Comparison of ENCODE assay signal across 9 mouse cellular contexts in the genomic region with DNA sequence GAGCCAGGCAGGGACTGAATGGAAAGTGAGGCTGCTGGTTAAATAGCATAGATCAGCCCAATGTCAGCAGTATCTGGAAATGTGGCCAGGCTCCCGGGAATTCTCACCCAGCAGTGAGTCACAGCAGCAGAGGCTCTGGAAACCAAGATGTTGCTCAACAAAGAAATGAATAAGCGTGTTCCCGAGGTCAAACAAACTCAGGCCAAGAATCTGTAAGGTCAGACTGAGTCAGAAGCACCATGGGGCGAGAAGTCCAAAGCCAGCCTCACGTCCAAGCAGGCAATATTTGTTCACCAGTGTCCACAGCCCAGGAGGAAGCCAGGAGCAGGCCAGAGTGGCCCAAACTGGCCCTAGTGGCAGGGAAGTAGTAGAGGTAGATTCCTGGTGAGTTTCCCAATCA.
DNase-seq lines count a peak whose midpoint lies in the region; ATAC-seq lines count a peak whose summit lies in the region.
"Had no signal": no experiment of that assay in that cellular context is flagged by ENCODE, and none has a peak within 500 bp of the region (broad histone marks: within the 10 kb centered on the region; RNA-seq: fewer than 3 reads in every experiment).

No protein-coding gene starts in this region.

- H3K4me3 ChIP-seq in midbrain, embryonic 10.5 days: no peak overlapping the region
- H3K4me3 ChIP-seq: limb, embryonic 13.5 days had no signal

- WGBS in midbrain, embryonic 10.5 days: 81% methylated on average over 5 of the region's 5 CpGs

- H3K27me3 ChIP-seq in midbrain, embryonic 10.5 days (ENCODE audit: low read depth, poor library complexity, severe bottlenecking): no peaks in the 10 kb centered on the region

- peaks cover 12% of the 10 kb centered on the region for H3K4me1 ChIP-seq in midbrain, embryonic 10.5 days
- H3K4me1 ChIP-seq: limb, embryonic 13.5 days had no signal

- peak; percentile 3 for DNase-seq in kidney, adult 18-20 months
- no peak for DNase-seq in kidney, postnatal 4 days
- DNase-seq in adipocyte (ENCODE audit: low spot score): peak; percentile 98
- peak; percentile 51 for DNase-seq in gastrocnemius, postnatal 25 days
- peak; percentile 54 for DNase-seq in lung, postnatal 10 days
- no peak for DNase-seq in midbrain, embryonic 10.5 days (ENCODE audit: low spot score)
- DNase-seq in spleen, adult 12 weeks (ENCODE audit: low spot score): no peak

- no peak for ATAC-seq in inflammation-experienced regulatory T-cells, adult 6 months

- no peaks in the 10 kb centered on the region for H3K36me3 ChIP-seq in midbrain, embryonic 10.5 days
- H3K36me3 ChIP-seq: limb, embryonic 13.5 days had no signal

- no peaks in the 10 kb centered on the region for H3K9me3 ChIP-seq in midbrain, embryonic 10.5 days (replicated peaks)
- H3K9me3 ChIP-seq: limb, embryonic 13.5 days had no signal

- no peak overlapping the region for H3K27ac ChIP-seq in midbrain, embryonic 10.5 days (replicated peaks)
- H3K27ac ChIP-seq: limb, embryonic 13.5 days had no signal

Comparison
In these comparisons a context has a peak if more than half of its experiments do, and no peak if none do; other contexts are left out.
1. DNase-seq: peak in kidney, adult 18-20 months (single experiment), adipocyte (single experiment), gastrocnemius, postnatal 25 days (single experiment) and lung, postnatal 10 days (single experiment); none in kidney, postnatal 4 days (0 of 2), midbrain, embryonic 10.5 days (single experiment) and spleen, adult 12 weeks (single experiment).